Mouse (Mus musculus) WW6 (cell line): ENCODE data around the gene Il11ra1.
"Not testable (repeated sequence)": the region's sequence is repeated elsewhere in the genome, so short reads cannot be mapped to it uniquely, and the experiment has no call there.

ENCODE experiments used
- DNase-seq: peaks from one replicate; pipeline ENCODE4 v3.0.0-alpha.2; 2013; ENCODE audit warnings: low read depth, low spot score

Il11ra1 gene

DNA sequence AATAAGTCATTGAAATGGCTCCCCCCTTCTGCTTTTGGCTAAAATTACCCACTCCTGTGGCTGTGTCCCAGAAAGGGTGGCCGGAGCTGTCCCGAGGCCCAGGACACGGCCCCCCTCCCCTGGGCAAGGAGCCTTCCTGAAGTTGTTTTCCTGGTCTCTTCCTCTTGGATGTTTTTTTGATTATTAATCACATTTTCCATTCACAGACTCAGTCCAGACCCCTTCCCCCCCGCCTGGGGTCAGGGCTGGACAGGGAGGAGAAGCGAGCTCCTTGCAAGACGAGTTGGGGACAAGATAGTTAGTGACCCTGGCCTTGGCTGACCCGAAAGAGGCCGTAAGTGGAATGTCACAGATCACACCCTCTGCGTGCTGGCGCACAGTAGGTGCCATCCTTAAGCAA lies at the start of gene Il11ra1:
Gene Il11ra1 (plus strand): TSS at position 207 of the 400 bp plus-strand sequence.
- DNase-seq, result not testable (repeated sequence)

- DNase-seq, result peak; percentile 54
Measured at GRCm38 (mm10) chr4:41653296-41653695, 46.5 kb upstream of the Il11ra1 start.

DNA sequence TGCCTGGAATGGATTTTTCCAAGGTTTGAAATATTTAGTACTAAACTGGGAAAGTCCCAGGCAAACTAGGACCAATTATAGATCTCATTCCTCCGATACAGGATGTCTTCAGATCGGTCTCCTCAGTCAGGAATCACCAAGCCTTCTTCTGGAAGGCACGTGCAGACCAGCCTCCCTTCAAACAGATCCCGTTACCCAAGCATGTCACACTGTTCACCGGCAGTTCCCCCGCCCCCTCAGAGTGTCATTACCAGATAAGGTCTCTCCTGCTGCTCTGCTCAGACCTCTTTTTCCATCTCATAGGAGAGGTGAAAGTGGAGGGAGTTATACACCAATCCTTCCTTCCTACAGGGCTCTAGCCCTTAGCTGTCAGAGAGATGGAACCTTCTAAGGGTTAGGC lies 46.1 kb upstream of the Il11ra1 start:
- DNase-seq, result no peak

DNA sequence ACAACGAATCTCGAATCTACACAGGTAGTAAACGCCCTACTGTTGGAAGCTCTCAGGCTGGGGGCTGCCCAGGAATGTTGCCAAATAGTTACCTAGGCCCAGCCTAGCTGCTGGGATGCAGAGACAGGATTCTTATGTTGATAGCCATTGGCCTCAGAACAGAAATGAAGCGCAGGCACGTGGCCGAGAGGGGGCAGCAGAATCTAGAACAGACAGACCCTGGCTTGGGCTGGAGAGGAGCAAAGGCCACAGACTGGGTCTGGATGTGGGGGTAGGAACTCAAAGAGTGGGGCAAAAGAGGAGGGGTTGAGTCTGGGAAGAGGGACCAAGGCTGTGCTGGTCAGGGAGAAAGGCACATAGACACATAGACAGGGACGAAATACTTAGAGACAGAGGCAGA lies 45.6 kb upstream of the Il11ra1 start:
- DNase-seq, result peak; percentile 40

GRCm38 (mm10) chr4:41655525-41655924 lies 44.3 kb upstream of the Il11ra1 start:
- no peak for DNase-seq

GRCm38 (mm10) chr4:41658566-41659384 lies 41.0 kb upstream of the Il11ra1 start:
- DNase-seq, result no peak

DNA sequence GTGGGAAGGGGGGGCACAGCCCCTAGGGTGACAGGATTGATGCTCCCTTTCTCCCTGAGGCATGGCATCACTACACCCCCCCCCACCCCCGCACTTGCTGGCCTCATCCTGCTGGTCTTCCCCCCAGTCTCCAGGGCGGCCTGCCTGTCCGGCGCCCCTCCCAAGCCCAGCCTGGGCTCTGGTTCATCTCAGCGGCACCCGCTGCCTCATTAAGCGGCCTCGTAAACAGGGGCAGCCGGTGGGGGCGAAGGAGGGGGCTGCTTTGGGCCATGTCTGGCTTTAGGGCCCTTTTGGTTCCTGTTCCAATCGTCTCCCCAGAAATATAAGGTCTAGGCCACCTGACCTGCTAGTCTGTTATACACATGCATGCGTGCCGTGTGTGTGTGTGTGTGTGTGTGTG lies 40.2 kb upstream of the Il11ra1 start:
- no peak for DNase-seq

DNA sequence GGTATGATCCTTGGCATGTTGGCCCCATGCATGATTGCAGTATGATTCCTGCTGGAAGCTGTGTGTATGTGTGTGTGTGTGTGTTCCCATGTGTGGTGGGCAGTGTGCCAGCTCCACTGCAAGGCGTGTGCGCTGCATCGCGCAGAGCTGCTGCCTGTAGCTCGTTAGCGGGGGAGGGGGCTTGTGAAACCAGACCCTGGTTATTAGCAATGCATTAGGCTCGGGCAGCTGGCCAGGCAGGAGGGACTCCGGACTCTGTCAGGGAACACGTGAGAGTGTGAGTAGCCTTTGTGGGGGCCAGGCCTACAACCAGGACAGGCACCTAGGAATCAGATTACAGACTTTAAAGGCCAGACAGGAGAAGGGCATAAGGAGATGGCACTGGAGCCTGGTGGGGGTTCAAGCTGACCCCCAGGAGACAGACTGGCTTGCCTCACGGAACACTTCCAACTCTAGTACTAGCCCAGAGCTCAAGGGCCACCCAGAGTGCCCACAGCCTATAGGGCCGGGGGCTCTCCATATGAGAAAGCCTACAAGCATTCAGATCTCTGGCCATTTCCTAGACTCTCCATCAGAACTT lies 38.8 kb upstream of the Il11ra1 start:
- no peak for DNase-seq

- no peak for DNase-seq
Measured at GRCm38 (mm10) chr4:41662723-41663122, 37.1 kb upstream of the Il11ra1 start.

- DNase-seq, result no peak
Measured at GRCm38 (mm10) chr4:41663614-41664013, 36.2 kb upstream of the Il11ra1 start.

GRCm38 (mm10) chr4:41664533-41664932 lies 35.3 kb upstream of the Il11ra1 start:
- no peak for DNase-seq

- no peak for DNase-seq
Measured at GRCm38 (mm10) chr4:41665009-41665675, 34.6 kb upstream of the Il11ra1 start.

- DNase-seq, result no peak
Measured at GRCm38 (mm10) chr4:41666646-41667045, 33.1 kb upstream of the Il11ra1 start.

GRCm38 (mm10) chr4:41670836-41671235 lies 29.0 kb upstream of the Il11ra1 start:
- no peak for DNase-seq

DNA sequence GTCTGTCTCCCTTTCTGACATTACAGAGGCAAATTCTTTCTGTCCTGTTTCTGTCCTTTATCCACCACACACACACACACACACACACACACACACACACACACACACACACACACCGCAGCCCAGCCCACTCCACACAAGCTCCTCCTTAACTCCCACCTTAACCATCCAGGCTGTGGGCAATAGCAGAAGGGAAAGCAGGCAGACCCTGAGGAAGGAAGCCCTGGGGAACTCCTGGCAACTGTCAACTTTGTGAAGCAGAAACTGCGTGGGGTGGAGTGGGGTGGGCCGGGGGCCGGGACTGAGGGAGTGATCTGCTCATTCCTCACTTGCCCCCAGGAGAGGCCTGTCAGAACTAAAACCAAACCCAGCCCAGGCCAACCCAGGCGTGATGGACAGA lies 28.3 kb upstream of the Il11ra1 start:
- DNase-seq, result no peak

DNA sequence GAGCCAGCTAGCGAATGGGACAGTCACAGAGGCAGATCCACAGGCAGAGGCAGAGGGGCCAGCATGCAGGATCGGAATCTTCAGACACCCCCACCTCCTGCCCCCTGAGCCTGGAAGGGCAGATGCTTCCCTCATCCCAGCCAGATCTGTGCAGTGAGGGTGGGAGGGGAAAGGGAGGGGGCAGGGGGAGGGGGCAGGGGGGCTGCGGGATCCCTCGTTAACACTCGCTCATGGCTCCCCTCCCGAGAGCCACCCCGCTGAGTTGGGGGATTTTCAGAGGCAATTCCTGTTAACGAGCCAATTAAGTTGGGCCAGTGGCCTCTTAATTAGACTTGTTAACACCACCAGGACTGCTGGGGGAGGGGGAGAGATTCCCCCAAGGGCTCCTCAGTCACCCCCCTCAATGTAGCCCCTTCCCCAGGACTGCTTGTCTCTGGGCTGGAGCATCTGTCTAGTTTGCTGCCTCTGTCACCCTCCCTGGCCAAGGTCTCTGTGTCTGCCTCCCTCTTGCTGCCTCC lies 27.8 kb upstream of the Il11ra1 start:
- DNase-seq, result no peak

GRCm38 (mm10) chr4:41672522-41672963 lies 27.2 kb upstream of the Il11ra1 start:
- no peak for DNase-seq

DNA sequence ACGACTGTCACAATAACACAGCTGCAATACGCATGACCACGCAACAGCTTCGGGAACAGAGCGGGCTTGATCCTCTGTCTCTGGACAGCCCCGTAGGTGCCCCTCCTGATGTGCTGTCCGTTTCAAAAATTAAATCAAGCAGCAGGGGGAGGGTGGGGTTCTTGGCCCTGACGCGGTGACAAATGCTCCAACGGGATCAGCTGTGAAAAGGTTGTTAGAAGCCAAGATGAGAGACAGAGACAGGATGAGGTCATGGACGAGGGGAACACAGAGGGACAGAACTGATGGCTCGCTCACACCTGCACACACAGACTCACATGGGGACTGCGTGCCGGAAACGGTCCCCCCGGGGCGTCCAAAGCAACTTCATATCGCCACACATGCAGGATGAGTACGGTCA lies 26.6 kb upstream of the Il11ra1 start:
- DNase-seq, result no peak

DNA sequence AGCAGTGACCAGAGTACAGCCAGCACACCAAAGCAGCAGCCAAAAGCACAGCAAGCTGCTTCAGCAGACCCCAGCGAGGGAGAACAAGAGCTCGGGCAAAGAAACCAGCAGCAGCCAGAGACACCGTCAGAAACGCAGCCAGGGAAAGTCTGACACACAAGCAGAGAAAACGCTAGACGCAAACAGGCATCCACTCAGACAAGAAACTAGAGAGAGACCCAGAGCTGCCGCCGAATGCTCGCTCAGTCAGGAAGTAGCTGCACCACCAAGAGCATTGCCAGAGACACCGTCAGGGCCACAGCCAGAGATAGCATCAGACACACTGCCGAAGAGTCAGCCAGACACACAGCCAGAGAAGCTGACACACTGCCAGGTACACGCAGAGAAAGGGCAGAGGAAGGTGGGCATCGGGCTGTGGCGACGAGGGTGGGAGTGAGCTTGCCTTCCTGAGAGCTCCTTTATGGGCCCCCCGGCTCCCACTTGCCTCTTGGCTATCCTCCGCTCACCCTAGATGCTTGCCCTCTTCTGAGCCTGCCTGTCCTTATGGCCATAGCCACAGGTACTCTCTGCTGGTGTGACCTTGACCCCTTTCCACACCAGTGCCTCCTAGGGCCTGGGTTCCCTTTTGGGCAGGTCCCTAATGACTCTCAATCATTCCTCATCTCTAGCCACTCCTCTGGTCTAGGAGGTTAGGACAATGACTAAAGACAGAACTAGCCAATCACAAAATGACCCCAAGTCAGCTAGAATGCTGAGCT lies 23.4 kb upstream of the Il11ra1 start:
- DNase-seq, result no peak

DNA sequence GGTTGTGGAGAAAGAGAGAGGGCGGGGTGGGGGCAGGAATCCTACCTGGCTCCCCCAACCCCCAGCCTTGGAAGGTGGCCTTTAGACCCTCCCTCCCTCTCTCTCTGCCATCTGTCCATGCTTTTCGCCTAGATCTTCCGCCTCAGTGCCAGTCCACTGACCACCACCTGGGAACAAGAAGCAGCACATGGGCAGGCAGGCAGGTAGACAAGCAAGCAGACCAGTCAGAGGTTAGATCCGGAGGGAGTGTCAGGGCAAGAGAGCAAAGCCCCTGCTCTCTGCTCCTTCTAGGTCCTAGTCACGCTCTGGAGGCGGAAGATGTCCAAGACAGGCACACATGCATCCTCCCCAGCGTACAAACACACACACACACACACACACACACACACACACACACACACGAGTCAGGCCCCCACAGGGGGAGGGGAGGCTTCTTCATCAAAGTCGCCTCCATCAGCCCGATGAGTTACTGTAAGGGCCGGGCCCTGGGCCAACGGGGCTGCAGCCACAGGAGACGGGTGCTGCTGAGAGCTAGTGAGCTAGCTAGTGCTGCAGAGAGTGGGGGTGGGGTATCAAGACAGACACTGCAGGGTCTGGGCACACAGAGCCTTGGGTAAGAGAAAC lies 22.7 kb upstream of the Il11ra1 start:
- DNase-seq, result no peak

GRCm38 (mm10) chr4:41678863-41679262 lies 20.9 kb upstream of the Il11ra1 start:
- DNase-seq, result no peak
